Mouse (Mus musculus) adrenal gland, postnatal 36 days (tissue): ENCODE results near the gene Ets1. TPM values are rescaled to one million over a fixed set of nuclear protein-coding genes. Genes with fewer than 3 reads are reported as not detected.

Experiments used
- DNase-seq, 2 experiments: peaks; one replicate each; pipeline ENCODE4 v3.0.0; 2021; ENCODE audit warnings: mixed read lengths in 1 of 2
- total RNA-seq, 2 experiments: library from RNA; stranded (reverse); gene quantifications; 2 replicates each; pipeline ENCODE4 v1.2.3; 2021

The Ets1 gene
- total RNA-seq, 2 experiments from 2014 or later: 28.6 to 36.8 TPM

DNA sequence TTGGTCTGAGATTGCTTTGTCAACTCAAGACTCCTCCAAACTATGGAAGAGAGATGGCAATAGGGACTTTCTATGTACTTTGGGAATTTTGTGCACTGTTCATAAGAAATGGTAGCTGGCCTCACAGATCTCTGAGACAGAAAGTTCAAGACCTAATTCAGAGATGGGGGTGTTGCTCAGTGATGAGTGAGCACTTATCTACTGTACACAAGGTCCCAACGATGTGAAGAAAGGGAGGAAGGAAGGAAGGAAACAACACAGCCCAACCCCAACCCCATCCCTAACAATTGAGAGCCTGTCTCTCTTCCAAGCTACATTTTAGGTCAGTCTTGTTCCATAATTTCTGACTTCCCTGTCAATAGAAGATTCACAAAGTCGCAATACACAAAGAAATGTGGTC is 125.3 kb downstream of the Ets1 start:
- no peak for DNase-seq

DNA sequence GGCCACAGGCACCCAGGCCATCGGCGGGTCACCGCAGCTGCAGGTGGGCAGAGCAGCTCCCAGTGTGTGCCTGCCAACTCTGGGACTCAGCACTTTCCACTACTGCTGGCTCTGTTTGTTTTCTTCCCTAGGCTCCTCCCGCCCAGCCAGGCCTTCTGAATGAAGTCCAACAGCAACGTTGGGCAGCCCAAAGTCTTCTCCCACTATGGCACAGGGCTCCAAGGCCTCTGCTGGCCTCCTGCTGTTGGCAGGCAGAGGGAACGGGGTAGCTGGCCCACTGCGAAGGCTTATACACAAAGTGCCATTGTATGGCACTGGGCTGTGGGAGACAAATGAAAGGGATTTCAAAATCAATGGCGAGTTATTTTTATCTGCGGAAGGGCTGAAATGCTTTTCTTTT is 128.4 kb downstream of the Ets1 start:
- DNase-seq: no peak

DNA sequence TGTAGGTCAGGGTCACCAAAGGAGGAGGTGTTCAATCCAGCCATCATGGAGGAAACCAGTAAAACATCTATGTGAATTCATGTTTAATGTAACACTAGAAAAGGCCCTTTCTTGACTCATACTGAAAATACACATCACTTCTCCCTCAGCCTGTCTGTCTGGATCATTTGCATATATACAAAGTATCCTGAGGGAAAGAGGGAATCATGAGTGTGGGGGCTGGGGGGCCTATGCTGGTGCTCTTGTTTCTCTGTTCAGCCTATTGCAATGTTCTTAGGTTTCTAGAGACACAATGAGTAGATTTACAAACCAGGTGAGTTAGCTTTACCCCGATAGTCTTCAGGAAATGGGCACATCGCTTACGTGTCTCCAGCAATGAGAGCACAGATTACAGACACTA is 129.1 kb downstream of the Ets1 start:
- no peak for DNase-seq

GRCm38 (mm10) chr9:32778866-32779265 is 142.8 kb downstream of the Ets1 start:
- no peak for DNase-seq

- DNase-seq: no peak
Measured at GRCm38 (mm10) chr9:32782391-32783092, 146.5 kb downstream of the Ets1 start.

DNA sequence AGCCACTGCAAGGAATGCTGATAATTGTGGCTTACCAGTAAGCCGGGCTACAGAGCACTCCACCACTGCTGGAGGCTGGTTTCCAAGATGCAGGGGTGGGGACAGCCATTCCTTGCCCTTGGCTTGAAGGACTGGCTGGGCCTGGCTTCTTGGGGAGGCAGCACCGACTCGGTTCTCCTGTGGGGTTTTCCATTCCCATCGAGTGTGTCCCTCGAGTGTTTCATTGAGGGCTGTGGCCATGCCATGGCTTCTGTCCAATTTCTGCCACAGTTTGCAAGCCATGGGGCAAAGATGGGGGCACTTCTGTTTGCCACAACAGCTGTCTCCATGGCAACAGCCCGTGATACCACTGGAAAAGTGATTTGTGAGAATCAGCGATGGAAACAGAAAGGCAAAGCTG is 151.1 kb downstream of the Ets1 start:
- DNase-seq: no peak

- peak; percentile 20 to 60 for DNase-seq
Measured at GRCm38 (mm10) chr9:32787615-32788014, 151.6 kb downstream of the Ets1 start.

- DNase-seq: peak; percentile 17 to 37
Measured at GRCm38 (mm10) chr9:32789306-32789705, 153.3 kb downstream of the Ets1 start.

DNA sequence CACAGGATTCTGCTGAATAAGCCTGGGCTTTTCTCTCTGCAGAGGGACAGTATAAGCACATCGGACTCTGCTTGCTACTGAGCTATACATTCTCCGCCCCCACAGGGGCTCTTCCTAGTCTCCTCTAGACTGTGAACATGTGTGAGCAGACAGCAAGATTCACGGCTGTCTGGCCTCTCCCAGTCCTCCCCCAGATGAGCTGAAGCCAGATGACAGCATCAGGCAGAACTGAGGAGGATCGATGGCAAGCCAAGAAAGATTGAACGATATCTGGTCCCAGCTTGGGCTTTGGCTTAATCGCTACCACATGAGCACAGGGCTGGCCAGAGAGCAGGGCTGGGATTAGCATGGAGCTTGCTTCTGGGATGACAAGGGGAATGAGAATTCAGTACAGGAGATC is 155.7 kb downstream of the Ets1 start:
- DNase-seq: no peak

- DNase-seq: no peak
Measured at GRCm38 (mm10) chr9:32798171-32798570, 162.2 kb downstream of the Ets1 start.

GRCm38 (mm10) chr9:32806106-32806505 is 170.1 kb downstream of the Ets1 start:
- no peak for DNase-seq

Other genes with a start within 250 kb of the Ets1 start
- 10 to 100 TPM; 15.4 to 15.5 TPM for gene Fli1, start 93.4 kb upstream of the Ets1 start, total RNA-seq